In genomic region chr8:117480516-117480915, GRCm38 (mm10) we compare ENCODE assay signal across 17 mouse cellular contexts. TPM values are rescaled to one million over a fixed set of nuclear protein-coding genes. Genes with fewer than 3 reads are reported as not detected.
DNase-seq lines count a peak whose midpoint lies in the region; ATAC-seq and TF ChIP-seq lines count a peak whose summit lies in the region.
"Had no signal": no experiment of that assay in that cellular context is flagged by ENCODE, and none has a peak within 500 bp of the region (broad histone marks: within the 10 kb centered on the region; RNA-seq: fewer than 3 reads in every experiment).

No protein-coding gene starts in this region.

- TF ChIP-seq RAD21 in CH12.LX (IDR thresholded peaks at IDR 0.05; ENCODE audit: low read depth, low read length): no peak

- ATAC-seq in liver, embryonic 11.5 days (replicated peaks; ENCODE audit: low FRiP score): peak; percentile 40; the same call in 1 of the 2 replicates
- ATAC-seq in megakaryocyte progenitor cell, adult 5-6 weeks (replicated peaks; ENCODE audit: poor library complexity): peak; percentile 21; the same call in 1 of the 2 replicates
- ATAC-seq: forebrain, embryonic 16.5 days; midbrain, embryonic 16.5 days had no signal

- no peak overlapping the region for H3K4me2 ChIP-seq in liver, embryonic 11.5 days
- H3K4me2 ChIP-seq in CH12.LX (ENCODE audit: insufficient read depth, low read depth, poor library complexity, severe bottlenecking): peak overlapping the region; percentile 72
- H3K4me2 ChIP-seq: heart, embryonic 15.5 days; hindbrain, embryonic 14.5 days; neural tube, embryonic 13.5 days had no signal

- no peak for TF ChIP-seq CTCF in CH12.LX (conservative IDR thresholded peaks at IDR 0.05 in 1 of 2, IDR thresholded peaks at IDR 0.05 in 1 of 2; ENCODE audit: low read depth in 2 of 2, low read length in 2 of 2)

- dilution Hi-C loops in CH12.LX (cut with MboI; ENCODE audit: extremely low pct_ligation_motif_present, extremely low pct_unique_long_range_greater_than_20kb, low sequenced_read_pairs): no loop called here

- no peaks in the 10 kb centered on the region for H3K36me3 ChIP-seq in liver, embryonic 11.5 days (ENCODE audit: control insufficient read depth, insufficient read depth, low read length)
- H3K36me3 ChIP-seq in CH12.LX (replicated peaks in 1 of 2; ENCODE audit: control insufficient read depth in 1 of 2, insufficient read depth in 1 of 2, low read length in 1 of 2): no peaks in the 10 kb centered on the region
- H3K36me3 ChIP-seq: heart, embryonic 15.5 days; neural tube, embryonic 13.5 days had no signal

- 66% methylated on average over 5 of the region's 5 CpGs for WGBS in liver, embryonic 11.5 days

- in situ Hi-C loops in CH12.LX (cut with MboI; ENCODE audit: low pct_ligation_motif_present, low pct_unique_long_range_greater_than_20kb, low sequenced_read_pairs): no loop called here

- H3K4me3 ChIP-seq in liver, embryonic 11.5 days (ENCODE audit: low read depth, low read length): no peak overlapping the region
- H3K4me3 ChIP-seq in CH12.LX (replicated peaks in 1 of 3; ENCODE audit: low read depth in 2 of 3, low read length in 2 of 3, poor library complexity in 1 of 3): no peak overlapping the region
- H3K4me3 ChIP-seq: heart, embryonic 15.5 days; neural tube, embryonic 13.5 days had no signal

- H3K27me3 ChIP-seq in liver, embryonic 11.5 days (replicated peaks; ENCODE audit: control insufficient read depth, insufficient read depth, low read length): no peaks in the 10 kb centered on the region
- H3K27me3 ChIP-seq in CH12.LX (replicated peaks): no peaks in the 10 kb centered on the region
- H3K27me3 ChIP-seq: heart, embryonic 15.5 days; neural tube, embryonic 13.5 days had no signal

- no peaks in the 10 kb centered on the region for H3K79me2 ChIP-seq in CH12.LX (replicated peaks; ENCODE audit: control insufficient read depth, extremely low read depth, insufficient read depth, poor library complexity, severe bottlenecking)

- no peaks in the 10 kb centered on the region for H3K9me3 ChIP-seq in liver, embryonic 11.5 days (ENCODE audit: control insufficient read depth, low read length)
- H3K9me3 ChIP-seq in CH12.LX (replicated peaks; ENCODE audit: low read length): no peaks in the 10 kb centered on the region
- H3K9me3 ChIP-seq: heart, embryonic 15.5 days; neural tube, embryonic 13.5 days had no signal

- no peak for TF ChIP-seq POLR2A in CH12.LX (IDR thresholded peaks at IDR 0.05; ENCODE audit: low read depth, low read length)

- H3K27ac ChIP-seq in liver, embryonic 11.5 days (ENCODE audit: low read depth, low read length): no peak overlapping the region
- peak overlapping the region; percentile 56 for H3K27ac ChIP-seq in CH12.LX (ENCODE audit: insufficient read depth, low read depth)
- H3K27ac ChIP-seq: heart, embryonic 15.5 days; hindbrain, embryonic 14.5 days; neural tube, embryonic 13.5 days had no signal

- DNase-seq in liver, embryonic 11.5 days (ENCODE audit: low spot score): no peak
- DNase-seq in liver: no peak
- DNase-seq in CH12.LX (ENCODE audit: extremely low read depth): peak; percentile 89
- peak; percentile 32 for DNase-seq in brain, adult 2 months (ENCODE audit: low read depth, low spot score)
- no peak for DNase-seq in kidney, postnatal 36 days
- no peak for DNase-seq in thymus, adult 18-20 months
- DNase-seq in T-cell, adult 2 months (ENCODE audit: low spot score): no peak
- DNase-seq: adrenal gland, postnatal 10 days; kidney, adult 18-20 months; kidney, postnatal 25 days; lung, postnatal 14 days had no signal

- no peak for TF ChIP-seq EP300 in CH12.LX (IDR thresholded peaks at IDR 0.05; ENCODE audit: low read length)

- no peak overlapping the region for H3K9ac ChIP-seq in liver, embryonic 11.5 days (ENCODE audit: low read depth, low read length)
- peak overlapping the region; percentile 66; the same call in 1 of the 2 replicates for H3K9ac ChIP-seq in CH12.LX (ENCODE audit: insufficient read depth, low read depth)
- H3K9ac ChIP-seq: heart, embryonic 15.5 days; hindbrain, embryonic 14.5 days; neural tube, embryonic 13.5 days had no signal

- no peaks in the 10 kb centered on the region for H3K4me1 ChIP-seq in liver, embryonic 11.5 days (replicated peaks; ENCODE audit: control insufficient read depth, insufficient read depth, low read length)
- peaks cover 25 to 68% of the 10 kb centered on the region in 2 experiments for H3K4me1 ChIP-seq in CH12.LX (ENCODE audit: control insufficient read depth in 1 of 2, insufficient read depth in 2 of 2)
- H3K4me1 ChIP-seq: heart, embryonic 15.5 days; neural tube, embryonic 13.5 days had no signal

TF ChIP-seq in CH12.LX, 34 proteins besides CTCF, POLR2A, EP300 and RAD21:
- TF ChIP-seq JUN (IDR thresholded peaks at IDR 0.05; ENCODE audit: insufficient read depth, low read depth, low read length) (no peak), SMC3 (IDR thresholded peaks at IDR 0.05; ENCODE audit: low read depth, low read length) (no peak), KAT2A (IDR thresholded peaks at IDR 0.05; ENCODE audit: insufficient replicate concordance, low read length) (peak; percentile 96), SIN3A (IDR thresholded peaks at IDR 0.05; ENCODE audit: low read length) (no peak), TBP (conservative IDR thresholded peaks at IDR 0.05; ENCODE audit: low read depth, low read length) (no peak), HCFC1 (IDR thresholded peaks at IDR 0.05; ENCODE audit: low read depth, low read length) (peak; percentile 99), MAX (IDR thresholded peaks at IDR 0.05; ENCODE audit: low read length) (no peak), RCOR1 (conservative IDR thresholded peaks at IDR 0.05; ENCODE audit: low read depth, low read length) (no peak), NRF1 (IDR thresholded peaks at IDR 0.05; ENCODE audit: low read depth, low read length) (no peak), ETS1 (conservative IDR thresholded peaks at IDR 0.05; ENCODE audit: low read depth, low read length) (no peak), MAZ (IDR thresholded peaks at IDR 0.05; ENCODE audit: low read depth, low read length) (no peak), TCF12 (IDR thresholded peaks at IDR 0.05; ENCODE audit: low read depth, low read length) (no peak), PAX5 (IDR thresholded peaks at IDR 0.05; ENCODE audit: low read length) (no peak), USF2 (conservative IDR thresholded peaks at IDR 0.05; ENCODE audit: low read depth, low read length) (no peak), MEF2A (IDR thresholded peaks at IDR 0.05; ENCODE audit: borderline replicate concordance, low read depth, low read length) (no peak), ZC3H11A (IDR thresholded peaks at IDR 0.05; ENCODE audit: low read depth, low read length) (no peak), CHD1 (IDR thresholded peaks at IDR 0.05; ENCODE audit: low read depth, low read length) (no peak), USF1 (IDR thresholded peaks at IDR 0.05; ENCODE audit: low read depth, low read length) (no peak), ZMIZ1 (IDR thresholded peaks at IDR 0.05; ENCODE audit: low read depth, low read length) (no peak), ELF1 (IDR thresholded peaks at IDR 0.05; ENCODE audit: low read depth, low read length) (peak; percentile 91), ZKSCAN1 (IDR thresholded peaks at IDR 0.05; ENCODE audit: borderline replicate concordance, low read depth, low read length) (no peak), UBTF (IDR thresholded peaks at IDR 0.05; ENCODE audit: low read depth, low read length) (no peak), GABPA (IDR thresholded peaks at IDR 0.05; ENCODE audit: insufficient replicate concordance, low read depth, low read length) (peak; percentile 70; the same call in 1 of the 2 replicates), BHLHE40 (IDR thresholded peaks at IDR 0.05; ENCODE audit: low read depth, low read length) (no peak), MAFK (IDR thresholded peaks at IDR 0.05; ENCODE audit: insufficient replicate concordance, low read length) (no peak), MYC (IDR thresholded peaks at IDR 0.05; ENCODE audit: low read depth, low read length) (0 out of 2 replicates have a peak, but pooled peaks have one; percentile 4), E2F4 (IDR thresholded peaks at IDR 0.05; ENCODE audit: insufficient replicate concordance, low read depth, low read length) (no peak), MXI1 (IDR thresholded peaks at IDR 0.05; ENCODE audit: low read depth, low read length) (no peak), CHD2 (IDR thresholded peaks at IDR 0.05; ENCODE audit: low read length) (no peak)

RNA-seq across cellular contexts. Expression of gene Plcg2, which starts 17.6 kb away (rescaled TPM):
- 14.8 and 17.4 TPM in 2 replicates for polyA plus RNA-seq in liver, embryonic 11.5 days (2014; fragmentation: Nextera tagmentation; extraction: Ambion mirVana)
- total RNA-seq in CH12.LX (2012; rRNA removed) (194 and 205 TPM in 2 replicates), CH12.LX (2014; rRNA removed) (129 and 139 TPM in 2 replicates)
- polyA plus RNA-seq in CH12.LX (2012; ENCODE audit: insufficient read length, low read depth): 177 and 196 TPM in 2 replicates
- total RNA-seq in megakaryocyte progenitor cell, adult 5-6 weeks (2015): 47.8 and 52.7 TPM in 2 replicates
- total RNA-seq in megakaryocyte progenitor cell, adult 5-6 weeks (2017): 72.8 and 72.9 TPM in 2 replicates

Comparison
In these comparisons a context has a peak if more than half of its experiments do, and no peak if none do; other contexts are left out.
1. DNase-seq: peak in CH12.LX (single experiment) and brain, adult 2 months (single experiment); none in liver, embryonic 11.5 days (single experiment), liver (single experiment), kidney, postnatal 36 days (0 of 2), thymus, adult 18-20 months (0 of 2) and T-cell, adult 2 months (single experiment).